Mouse (Mus musculus): ENCODE measurements around the gene Htatsf1. TPM values are rescaled to one million over a fixed set of nuclear protein-coding genes. Genes with fewer than 3 reads are reported as not detected.

The Htatsf1 gene
- polyA plus RNA-seq (2017; shearing (Covaris generic)), result 31.8 TPM

DNA sequence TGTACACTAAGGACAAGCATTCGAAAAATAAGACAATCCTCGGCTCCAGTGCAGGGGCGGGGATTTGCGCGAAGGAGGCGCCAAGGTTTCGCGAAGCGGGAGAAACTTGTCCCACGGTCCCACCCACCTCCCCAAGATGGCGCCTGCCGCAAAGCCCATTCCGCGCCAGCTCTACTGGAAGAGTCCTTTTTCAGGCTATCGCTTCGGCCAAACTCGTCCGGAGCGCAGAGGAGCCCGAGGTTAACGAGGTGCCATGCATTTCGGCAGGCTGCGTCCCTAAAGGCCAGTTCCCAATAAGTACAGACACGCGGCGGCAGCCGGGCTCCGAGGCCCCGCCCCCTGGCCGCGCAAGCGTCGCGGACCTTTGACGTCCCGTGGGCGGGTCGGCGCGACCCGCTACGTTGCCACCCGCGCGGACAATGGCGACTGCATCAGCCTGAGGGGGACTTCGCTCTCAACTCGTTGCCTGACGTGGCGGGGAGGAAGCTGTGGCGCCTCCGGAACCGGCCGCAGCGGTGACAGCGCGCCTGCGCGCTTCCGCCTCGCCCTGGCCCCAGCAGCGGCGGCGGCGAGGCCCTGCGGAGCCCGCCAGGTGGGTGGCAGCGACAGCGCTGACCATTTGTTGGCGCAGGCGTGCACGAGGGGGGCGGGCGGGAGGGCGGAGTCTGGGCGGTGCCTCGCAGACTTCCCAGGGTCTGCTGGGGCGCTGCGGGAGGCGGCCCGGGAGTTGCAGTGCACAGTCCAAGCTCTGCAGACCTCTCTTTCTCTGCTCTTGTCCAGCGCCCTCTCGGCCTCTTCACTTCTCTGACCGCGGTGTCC lies at the start of gene Htatsf1:
Gene Htatsf1, plus strand, starts transcription at position 410 of the 819 bp plus-strand sequence.

DNA sequence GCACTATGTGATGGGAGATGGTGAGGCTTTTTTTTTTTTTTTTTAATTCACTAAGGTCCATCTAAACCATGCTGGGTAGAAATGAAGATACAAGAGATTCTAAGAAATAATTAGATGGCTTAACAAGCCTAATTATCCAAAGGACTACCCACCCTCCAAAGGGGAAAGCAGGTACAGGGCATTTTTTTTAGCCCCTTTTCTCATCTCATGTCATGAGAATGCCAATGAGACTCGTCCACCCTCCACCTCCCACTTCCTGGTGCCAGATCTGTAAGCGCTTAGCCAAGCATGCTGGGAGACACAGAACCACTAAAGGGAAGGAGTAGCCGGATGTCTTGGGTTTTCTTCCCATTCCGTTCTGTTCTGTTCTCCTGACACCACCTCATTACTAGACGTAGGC lies 10.6 kb upstream of the Htatsf1 start, which contains the start of gene Brs3:
Gene Brs3, plus strand, starts transcription at position 301 of the 400 bp plus-strand sequence.

DNA sequence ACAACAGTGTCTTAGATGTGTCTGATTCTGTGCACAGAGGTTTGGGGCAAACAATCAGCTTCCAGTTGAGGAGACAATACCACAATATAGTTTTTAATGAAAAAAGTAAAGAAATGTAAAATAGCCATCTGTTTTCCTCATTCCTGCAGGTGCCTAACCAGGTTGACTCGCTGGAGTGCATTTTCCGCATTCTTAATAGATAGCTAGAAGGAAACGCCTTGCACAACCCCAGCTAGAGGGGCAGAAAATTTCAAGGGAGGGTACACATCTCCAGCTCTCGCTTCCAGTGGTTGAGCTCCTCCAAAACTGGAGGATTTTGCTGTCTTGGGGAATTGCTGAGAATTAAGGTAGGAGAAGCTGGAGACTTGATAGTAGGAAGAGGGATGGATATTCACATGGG lies 34.4 kb downstream of the Htatsf1 start, which contains the start of gene Vgll1:
Gene Vgll1, plus strand, starts transcription at position 301 of the 400 bp plus-strand sequence.

Other genes with a start within 250 kb of the Htatsf1 start
- 0.50 TPM for gene Map7d3, start 231.3 kb upstream of the Htatsf1 start, polyA plus RNA-seq (2017; shearing (Covaris generic))
- not detected for gene Adgrg4, start 183.4 kb upstream of the Htatsf1 start, polyA plus RNA-seq (2017; shearing (Covaris generic))
- not detected for gene Brs3, start 10.5 kb upstream of the Htatsf1 start, polyA plus RNA-seq (2017; shearing (Covaris generic))
- gene Vgll1, start 34.5 kb downstream of the Htatsf1 start, polyA plus RNA-seq (2017; shearing (Covaris generic)), result not detected
- 86.8 TPM for gene Cd40lg, start 158.6 kb downstream of the Htatsf1 start, polyA plus RNA-seq (2017; shearing (Covaris generic))